Mouse (Mus musculus) liver, postnatal 0 days (tissue): ENCODE measurements at regions not wholly inside any gene's neighbourhood (a gene's known extent, or its start where the extent isn't known, plus 50 kb on each side); places are given as distances from the start of the nearest gene placed in this dataset.

ENCODE experiments used
- CTCF ChIP-seq: sonication (generic); IDR thresholded peaks from 2 replicates; pipeline ENCODE4 v1.5.1; 2016; ENCODE audit warnings: antibody characterized with exemption, low read depth
- EP300 ChIP-seq: IDR thresholded peaks from 2 replicates; pipeline ENCODE4 v1.6.1; 2016; ENCODE audit warnings: antibody characterized with exemption, low read depth, mild to moderate bottlenecking

GRCm38 (mm10) chr14:48054719-48055118 is 65.9 kb upstream of the Peli2 start:
- TF ChIP-seq CTCF (peak; percentile 52), EP300 (no peak)
